Mouse (Mus musculus) layer of hippocampus, postnatal 25 days (tissue): ENCODE results near the gene Spats1. TPM values are rescaled to one million over a fixed set of nuclear protein-coding genes. Genes with fewer than 3 reads are reported as not detected.
"Not testable (repeated sequence)": the region's sequence is repeated elsewhere in the genome, so short reads cannot be mapped to it uniquely, and the experiment has no call there.

Experiments used
- DNase-seq, 2 experiments: peaks; one replicate each; pipeline ENCODE4 v3.0.0; 2022; ENCODE audit warnings: mixed read lengths in 2 of 2, low spot score in 1 of 2; ENCODE audit errors: extremely low spot score in 1 of 2
- total RNA-seq, 2 experiments: library from RNA; stranded (reverse); gene quantifications; 2 replicates each; pipeline ENCODE4 v1.2.3; 2021

The Spats1 gene
- total RNA-seq, 2 experiments from 2014 or later: 4.3 to 5.5 TPM

DNA sequence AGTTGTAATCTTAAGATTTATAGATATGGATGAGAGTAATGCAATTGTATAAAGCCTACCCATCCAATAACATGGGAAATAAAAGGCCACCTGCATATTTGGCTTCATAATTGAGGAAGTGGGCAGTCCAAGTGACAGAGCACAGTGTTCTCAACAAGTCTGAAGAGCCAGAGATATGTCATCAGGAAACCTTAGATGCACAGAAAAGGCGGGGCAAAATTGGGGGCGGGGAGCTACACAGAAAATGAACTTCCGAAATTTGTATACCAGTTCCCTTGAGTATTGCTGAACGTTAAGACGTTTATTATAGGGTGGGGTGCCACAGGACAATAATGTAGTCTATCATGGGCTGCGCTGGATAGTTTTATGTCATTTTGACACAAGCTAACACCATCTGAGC is 25.1 kb downstream of the Spats1 start:
- no peak for DNase-seq

DNA sequence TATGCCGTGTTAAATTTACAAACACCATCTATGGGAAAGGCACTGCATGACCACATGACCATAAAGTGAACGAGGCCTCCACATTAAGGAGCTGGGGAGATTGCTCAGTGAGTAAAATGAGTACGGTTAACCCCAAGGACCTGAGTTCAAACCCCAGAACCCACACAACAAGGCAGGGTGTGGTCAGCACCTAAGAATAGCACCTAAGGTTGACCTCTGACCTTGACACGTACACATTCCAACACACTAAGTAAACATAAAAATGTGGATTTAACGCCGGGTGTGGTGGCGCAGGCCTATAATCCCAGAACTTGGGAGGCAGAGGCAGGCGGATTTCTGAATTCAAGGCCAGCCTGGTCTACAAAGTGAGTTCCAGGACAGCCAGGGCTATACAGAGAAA is 25.6 kb downstream of the Spats1 start:
- DNase-seq: no peak

DNA sequence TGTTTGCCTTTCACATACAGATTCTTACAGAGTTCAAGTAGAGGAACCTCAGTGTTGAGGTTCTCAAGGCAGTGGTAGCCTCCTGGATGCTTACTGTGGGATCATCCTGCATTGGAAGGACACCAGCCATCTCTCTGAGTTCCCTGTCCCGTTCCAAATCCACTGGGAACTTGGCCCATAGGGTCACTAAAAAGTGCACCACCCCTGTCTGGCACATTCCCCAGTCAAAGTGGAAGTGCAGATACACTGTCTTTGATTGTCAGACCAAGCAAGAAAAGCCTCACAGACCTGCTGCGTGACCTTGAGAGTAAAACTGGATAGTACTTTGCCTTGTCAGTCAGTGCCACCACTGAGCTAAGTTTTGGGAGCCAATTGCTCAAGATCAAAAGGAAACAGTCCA is 28.2 kb downstream of the Spats1 start:
- DNase-seq: no peak

DNA sequence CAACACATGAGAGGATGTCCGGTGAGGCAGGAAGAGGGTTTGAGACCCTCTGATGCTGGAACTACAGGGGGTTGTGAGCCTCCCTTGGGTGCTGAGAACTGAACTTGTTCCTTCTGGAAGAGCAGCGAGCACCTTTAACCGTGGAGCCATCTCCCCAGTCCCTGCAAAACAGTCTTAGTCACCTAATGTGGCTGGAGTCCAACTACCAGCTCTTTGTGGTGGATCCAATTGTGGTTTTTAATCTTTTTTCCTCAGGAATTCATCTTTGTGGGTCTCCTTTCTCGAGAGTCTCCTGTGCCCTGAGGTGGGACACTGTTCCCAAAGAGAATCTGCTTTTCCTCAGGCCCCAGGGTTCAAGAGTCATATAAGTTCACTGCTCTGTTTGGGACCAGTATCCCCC is 29.3 kb downstream of the Spats1 start:
- no peak for DNase-seq

DNA sequence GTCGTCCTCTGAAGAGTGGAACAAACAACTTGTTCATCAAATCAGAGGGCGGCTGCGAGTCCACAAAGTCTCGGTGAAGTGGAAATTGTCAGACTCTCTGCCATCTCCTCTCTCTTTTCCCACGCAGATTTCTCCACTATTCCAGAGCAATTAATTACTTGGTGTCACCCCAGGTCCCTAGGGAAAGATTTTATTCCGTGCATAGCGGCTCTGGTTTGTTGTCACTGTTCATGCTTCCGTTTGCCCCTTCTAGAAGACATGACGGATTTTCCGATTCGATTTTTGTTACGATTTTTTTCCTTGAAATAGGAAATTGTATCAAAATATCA is 41.0 kb downstream of the Spats1 start:
- no peak for DNase-seq

DNA sequence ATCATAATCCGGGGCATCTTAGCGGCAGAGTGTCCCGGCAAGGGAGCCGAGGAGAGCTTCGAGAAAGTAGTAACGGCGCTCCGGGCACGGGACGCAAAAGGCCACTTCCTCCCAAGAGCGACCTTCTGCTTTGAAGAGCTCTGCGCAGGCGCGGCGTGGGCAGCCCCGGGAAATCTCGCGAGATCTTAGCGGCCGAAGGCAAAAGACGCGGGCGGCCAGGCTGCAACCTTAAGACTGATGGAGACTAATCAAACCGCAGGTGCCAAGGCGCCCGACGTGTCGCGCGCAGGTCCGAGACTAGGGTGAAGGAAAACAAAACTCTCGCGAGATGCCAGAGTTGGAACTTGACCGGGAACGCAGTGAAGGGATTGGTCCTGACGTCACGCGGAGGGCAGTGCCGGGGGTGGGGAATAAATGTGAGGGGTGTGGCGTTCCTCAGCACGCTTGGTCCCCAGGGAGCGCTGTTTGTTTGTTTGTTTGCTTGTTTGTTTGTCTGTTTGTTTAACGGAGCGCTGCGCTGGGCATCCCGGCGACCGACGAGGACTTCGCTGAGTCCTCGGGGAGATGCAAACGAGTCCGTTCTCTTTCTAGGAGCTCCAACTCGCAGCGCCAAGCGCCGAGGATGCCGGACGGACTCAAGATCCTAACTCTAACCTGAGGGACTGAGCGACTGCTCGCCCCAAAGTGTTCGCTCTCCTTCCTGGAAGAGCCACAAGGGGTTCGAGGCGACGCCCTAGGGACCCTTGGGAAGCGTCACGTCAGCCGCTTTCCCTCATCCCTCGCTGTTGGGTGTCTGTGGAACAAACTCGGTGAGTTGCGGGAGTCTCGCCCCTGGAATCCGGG is 41.6 kb downstream of the Spats1 start, which contains the start of gene Cdc5l:
Gene Cdc5l, minus strand, starts transcription at position 319 of the 843 bp plus-strand sequence.
- DNase-seq: peak; percentile 90 to 96

DNA sequence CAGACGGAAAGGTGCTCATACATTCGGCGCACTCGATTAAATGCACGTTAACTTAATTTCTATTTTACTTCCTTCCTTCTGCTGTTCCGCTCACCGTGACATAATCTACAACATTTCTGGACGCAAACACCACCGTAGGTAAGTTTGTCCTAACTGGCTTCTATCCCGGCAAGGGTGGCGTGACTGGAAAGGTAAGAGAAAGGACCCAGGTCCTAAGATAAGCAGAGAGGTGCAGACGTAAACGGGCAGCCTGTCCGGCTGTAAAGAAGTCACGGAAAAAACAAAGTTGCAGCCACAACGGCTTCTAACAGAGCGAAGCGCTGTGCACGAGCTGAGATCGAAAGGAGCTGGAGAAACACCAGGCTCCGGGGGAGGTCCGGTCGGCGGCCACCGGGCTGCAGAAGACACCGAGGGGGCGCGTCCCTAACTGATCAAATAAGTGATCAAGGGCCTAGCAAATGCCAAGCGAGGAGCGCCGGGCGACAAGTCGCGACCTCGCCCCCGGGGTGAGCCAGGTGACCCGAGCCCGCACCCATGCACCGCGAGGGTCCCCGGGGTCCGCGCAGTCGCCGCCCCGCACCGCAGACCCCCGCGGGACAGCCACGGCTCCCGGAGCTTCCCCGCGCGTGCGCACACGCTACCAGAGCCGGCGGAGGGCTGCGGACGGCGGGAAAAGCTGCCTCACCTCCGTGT is 42.4 kb downstream of the Spats1 start:
- DNase-seq: no peak

DNA sequence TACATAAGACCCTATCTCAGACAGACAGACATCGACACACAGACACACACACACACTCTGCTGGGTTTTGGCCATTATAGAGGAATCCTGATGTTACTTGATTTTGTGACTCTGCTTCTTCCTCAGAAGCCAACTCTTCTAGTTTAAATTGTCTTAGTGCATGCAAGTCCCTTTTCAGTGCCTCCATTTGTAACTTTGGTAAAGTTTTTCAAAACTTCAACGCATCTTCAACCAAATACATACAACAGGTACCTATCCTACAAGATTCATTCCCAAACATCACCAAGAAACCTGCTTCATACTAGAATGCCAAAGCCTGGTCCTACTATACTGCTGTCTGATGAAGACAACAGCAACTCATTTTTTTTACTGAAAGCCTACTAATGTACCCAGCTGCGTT is 43.2 kb downstream of the Spats1 start:
- DNase-seq: no peak

DNA sequence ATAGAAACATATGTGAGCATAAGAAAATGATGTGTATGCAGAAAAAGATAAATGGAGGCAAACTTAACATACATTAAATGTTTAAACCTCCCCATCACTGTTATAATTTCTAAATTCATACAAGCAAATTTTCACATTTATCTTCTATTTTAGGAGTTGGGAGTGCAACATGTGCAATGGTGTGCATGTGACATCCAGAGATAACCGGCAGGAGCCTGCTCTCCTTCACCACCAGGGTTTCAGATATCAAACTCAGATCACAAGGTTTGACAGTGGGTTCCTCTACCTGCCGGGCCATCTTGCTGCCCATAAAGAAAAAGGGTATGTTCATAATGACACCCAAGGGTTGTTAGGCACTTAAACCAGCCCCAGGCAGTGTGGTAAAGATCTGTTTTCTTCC is 57.8 kb downstream of the Spats1 start:
- no peak for DNase-seq

- not testable (repeated sequence) for DNase-seq
Observed at GRCm38 (mm10) chr17:45411617-45412016, 63.6 kb downstream of the Spats1 start.

GRCm38 (mm10) chr17:45408719-45409118 is 66.5 kb downstream of the Spats1 start:
- no peak for DNase-seq

DNA sequence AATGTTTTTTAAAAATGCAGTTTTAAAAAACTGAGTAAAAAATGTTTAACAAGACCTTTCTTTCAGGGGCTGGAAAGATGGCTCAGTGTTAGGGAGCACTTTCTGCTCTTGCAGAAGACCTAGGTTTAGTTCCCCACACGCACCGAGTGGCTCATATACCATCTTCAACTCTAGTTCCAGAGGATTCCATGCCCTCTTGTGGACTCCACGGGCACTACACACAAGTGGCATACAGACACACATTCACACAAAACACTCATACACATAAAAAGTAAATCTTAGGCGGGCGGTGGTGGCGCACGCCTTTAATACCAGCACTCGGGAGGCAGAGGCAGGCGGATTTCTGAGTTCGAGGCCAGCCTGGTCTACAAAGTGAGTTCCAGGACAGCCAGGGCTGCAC is 68.9 kb downstream of the Spats1 start:
- no peak for DNase-seq

DNA sequence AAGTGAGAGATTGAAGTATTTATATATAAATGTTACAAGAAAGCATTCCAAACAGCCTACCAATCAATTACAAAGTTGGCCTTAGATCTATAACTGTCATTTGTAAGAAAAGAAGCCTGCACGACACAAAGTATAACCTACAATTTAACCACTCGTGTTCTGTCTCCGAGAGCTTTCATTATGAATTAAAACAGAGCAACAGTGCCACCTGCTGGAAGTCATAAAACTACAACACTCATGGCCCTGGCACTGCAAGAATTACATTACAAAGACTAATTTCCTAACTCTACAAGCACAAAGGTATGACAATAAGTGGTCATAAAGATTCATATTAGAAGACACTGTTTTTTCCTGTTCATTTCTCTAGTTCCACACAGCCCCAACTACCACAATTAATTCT is 72.0 kb downstream of the Spats1 start:
- peak in 1 of 2 experiments; percentile 74 for DNase-seq

DNA sequence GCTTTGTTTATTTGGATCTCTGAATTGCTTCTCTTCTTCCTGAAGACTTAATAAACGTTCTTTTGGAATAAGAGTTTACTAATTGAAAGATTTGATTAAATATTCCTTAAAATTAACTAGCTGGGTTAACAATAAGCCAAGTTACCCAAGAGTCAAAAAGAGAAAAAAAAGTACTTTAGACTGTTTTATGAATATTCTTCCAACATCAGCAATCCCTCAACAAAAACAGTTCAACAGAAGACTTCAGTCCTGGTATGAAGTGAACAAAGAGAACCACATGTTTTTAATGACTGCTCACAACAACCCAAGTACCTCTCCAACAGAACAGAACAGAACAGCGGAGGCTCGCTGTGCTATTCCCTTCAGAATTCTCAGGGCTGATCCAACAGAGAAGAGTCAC is 72.6 kb downstream of the Spats1 start:
- DNase-seq: no peak

- no peak for DNase-seq
Observed at GRCm38 (mm10) chr17:45402126-45402525, 73.1 kb downstream of the Spats1 start.

DNA sequence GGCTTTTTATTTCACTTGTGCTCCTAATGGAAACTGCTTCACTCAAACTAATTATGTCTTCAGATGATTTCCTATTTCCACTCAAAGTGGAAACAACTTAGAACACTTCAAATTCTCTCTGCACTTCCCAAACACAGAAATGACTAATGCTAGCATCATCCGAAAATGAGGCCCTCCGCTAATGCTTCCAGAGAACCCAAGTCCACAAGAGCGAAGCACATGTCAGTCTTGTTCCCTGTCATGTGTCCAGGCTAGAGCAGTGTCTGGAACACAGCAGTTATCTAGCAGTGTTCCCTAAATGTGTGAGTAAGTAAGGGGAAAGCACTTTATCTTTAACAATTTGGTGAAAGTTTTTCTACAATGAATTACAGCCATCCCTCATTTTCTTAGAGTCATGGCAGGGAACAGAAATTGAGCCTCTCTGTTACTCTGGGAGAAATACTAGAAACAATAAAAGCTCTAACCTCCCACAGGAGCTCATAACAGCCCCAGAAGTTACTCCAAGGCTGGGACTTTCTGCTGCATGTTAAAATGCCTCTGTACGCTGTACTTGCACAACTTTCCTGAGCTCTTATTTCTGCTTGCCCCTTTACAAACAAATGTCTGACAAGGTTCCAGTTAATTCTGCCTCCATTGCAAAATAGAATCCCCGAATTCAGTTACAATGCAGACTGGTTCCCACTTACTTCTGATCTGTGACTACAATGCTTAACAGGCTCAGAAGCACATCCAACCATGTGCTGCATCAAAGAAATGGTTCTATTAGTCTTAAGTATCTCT is 73.9 kb downstream of the Spats1 start:
- no peak for DNase-seq

DNA sequence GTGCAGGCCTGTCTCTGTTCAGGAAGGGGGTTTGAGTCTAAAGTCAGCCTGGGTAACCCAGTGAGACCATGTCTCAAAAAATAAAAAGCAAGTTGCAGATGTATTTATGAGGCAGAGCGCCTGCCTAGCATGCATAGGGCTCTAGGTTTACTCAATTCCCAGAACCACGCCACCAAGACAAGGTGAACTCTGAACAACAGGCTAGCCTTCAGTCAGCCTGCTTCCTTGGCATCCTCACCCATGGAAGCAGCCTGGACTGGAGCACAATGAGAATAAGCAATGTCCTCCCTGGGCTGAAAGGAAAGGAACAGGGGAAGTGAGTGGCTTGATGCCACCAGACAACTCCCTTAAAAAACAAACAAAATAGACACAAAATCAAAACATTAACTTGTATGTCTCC is 77.2 kb downstream of the Spats1 start:
- DNase-seq: no peak

DNA sequence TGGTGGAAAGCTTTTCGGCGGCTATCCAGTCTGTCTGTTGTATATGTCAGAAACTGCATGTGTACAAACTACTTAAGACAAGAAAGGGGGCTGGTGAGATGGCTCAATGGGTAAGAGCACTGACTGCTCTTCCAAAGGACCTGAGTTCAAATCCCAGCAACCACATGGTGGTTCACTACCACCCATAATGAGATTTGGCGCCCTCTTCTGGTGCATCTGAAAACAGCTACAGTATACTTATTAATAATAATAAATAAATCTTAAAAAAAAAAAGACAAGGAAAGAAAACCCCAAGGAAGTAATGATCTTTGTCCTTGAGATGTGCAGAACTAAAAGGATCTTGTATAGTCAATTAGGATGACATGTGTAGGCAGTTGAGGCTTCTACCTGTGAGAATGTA is 77.7 kb downstream of the Spats1 start:
- DNase-seq: no peak

- no peak for DNase-seq
Observed at GRCm38 (mm10) chr17:45394612-45395011, 80.6 kb downstream of the Spats1 start.

DNA sequence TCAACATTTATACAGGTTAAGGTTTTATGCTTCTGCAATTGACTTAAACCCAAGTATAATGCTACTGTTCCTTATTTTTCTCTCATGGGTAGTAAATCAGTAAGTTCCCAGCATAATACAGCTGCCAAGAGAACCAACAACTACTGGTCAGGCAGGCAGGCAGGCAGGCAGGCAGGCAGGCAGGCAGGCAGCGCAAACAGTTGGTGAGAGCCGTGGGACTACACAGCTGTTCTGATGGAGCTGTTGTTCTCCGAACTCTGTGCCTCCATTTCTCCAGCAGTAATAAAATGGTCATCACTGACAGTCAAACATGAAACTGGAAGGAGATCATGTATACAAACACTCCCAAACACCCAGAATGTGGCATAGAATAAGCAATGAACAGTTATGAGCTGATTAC is 81.5 kb downstream of the Spats1 start:
- DNase-seq: no peak
